Mouse (Mus musculus): ENCODE measurements around the gene Ocln.

Gene Ocln

DNA sequence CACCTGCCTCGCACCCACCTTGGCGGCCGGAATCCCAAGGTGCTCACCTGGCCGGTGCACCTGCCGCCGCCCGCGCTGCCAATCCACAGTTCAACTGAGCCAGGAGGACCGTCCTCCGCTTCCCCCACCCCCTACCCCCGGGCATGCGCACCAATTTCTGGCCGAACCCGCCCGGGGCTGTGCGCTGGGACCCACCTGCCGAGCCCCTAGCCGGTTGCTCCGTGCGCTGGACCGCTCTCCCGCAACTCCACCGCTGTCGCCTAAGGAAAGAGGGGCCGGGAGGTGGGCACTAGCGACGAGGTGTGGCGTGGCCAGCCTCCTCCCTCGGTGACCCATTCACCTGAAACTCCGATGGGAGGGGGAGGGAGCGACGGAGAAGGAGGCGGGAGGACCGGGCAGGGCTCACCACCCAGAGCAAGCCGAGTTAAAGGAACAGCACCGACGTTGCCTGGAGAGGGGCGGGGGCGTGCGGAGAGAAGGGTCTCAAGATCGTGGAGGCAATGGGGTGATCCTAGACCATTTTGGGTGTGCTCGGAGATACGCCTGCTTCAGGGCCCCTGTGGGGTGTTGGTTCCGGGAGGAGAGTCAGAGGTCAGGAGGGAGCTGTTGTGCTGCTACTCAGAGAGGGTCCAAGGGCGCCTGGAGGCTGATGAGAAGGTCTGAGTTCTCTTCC is at the start of gene Ocln:
TSS of gene Ocln (minus strand) at position 350 of the 673 bp plus-strand sequence.
- no peak for DNase-seq (ENCODE audit: low spot score in 2 of 2)

DNA sequence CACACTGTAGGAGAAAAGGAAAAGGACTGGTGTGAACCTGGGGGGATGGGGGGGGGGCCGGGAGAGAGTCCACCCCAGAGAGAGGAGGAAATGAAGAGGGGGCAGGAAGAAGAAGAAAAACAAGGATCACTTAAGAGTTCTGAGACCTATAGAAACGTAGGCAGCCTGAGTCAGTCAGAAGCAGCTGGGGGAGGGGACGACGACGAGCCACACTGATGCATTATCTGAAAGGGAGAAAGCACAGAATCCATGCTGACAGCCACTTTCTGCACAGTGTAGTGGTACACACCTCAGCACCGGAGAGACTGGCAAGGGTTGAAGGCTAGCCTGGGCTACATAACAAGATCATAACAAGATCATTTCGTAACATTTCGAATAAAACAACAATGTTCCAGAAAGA is 48.5 kb upstream of the Ocln start:
- DNase-seq (ENCODE audit: low spot score in 2 of 2) = no peak

DNA sequence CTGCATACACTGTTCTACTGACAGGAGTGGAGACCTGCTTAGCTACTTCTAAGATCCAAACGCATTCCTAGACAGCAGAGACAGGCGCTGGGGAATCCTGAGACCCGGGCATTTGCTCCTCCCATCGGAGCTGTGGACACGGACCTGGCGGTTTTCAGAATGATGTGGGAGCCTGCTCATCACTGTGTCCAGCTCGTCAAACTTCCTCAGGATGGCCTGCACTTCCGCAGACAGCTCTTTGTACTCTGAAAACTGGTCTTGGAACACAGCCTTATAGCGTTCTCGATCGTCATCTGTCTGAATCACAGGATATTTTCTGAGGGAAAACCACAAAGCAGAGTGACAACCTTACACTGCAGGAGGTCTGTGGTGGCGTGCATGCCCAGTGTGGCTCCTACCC is 47.8 kb upstream of the Ocln start:
- no peak for DNase-seq (ENCODE audit: low spot score in 2 of 2)

DNA sequence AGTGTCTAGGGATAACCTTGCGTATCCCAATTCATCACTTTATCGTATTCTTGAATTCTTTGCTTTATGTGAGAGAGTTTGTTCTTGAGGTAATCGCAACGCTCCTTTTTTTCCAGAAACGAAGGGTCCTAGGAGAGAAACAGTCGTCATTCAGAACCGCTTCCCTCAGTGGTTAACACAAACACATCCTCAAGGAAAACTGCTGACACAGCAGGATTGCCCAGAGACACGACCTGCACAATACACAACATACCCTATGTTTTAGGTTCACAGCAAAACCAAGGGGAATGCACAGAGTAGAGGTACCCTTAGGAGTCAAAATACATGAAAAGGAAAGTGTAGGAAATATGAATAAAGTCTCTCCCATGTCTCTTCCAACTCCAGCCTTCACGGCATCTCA is 44.8 kb upstream of the Ocln start:
- no peak for DNase-seq (ENCODE audit: low spot score in 2 of 2)

DNA sequence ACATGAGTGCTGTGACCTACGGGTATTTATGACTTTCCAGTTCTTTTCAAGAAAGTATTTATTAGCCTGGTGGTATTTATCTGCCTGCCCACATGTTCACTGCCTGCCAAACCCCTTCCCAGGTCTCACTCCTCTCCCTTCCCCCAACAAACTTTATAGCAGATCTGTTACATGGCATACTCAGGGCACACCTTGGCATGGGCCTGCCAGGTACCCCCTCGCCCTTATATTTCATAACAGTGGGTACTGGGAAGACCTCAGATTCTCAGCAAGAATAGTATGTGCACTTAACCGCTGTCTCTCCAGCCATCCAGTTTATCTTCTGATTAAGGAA is 43.0 kb upstream of the Ocln start:
- DNase-seq (ENCODE audit: low spot score in 2 of 2) = no peak

DNA sequence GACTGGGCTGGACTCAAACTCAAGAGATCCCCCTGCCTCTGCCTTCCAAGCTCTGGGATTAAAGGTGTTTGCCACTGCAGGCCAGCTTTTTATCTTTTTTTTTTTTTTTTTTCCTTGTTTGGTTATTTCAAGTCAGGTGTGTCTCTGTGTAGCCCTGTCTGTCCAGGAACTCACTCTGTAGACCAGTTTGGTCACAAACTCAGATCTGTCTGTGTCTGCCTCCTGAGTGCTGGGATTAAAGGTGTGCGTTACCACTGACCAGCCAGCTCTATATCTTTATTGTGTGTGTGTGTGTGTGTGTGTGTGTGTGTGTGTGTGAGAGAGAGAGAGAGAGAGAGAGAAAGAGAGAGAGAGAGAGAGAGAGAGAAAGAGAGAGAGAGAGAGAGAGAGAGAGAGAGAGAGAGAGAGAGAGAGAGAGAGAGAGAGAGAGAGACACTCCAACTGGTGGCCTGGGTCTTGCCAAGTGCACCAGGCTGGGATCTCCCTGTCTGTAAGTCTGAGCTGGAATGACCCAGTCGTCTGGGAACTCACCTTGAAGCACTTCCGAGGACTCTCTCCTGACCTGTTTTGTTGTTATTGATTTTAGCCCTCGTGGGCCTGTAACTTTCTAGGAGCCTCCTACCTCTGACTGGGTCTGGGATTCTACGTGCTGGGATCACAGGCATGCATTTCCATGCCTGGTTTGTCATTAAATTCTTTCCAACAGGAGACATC is 42.5 kb upstream of the Ocln start:
- DNase-seq (ENCODE audit: low spot score in 2 of 2) = no peak

DNA sequence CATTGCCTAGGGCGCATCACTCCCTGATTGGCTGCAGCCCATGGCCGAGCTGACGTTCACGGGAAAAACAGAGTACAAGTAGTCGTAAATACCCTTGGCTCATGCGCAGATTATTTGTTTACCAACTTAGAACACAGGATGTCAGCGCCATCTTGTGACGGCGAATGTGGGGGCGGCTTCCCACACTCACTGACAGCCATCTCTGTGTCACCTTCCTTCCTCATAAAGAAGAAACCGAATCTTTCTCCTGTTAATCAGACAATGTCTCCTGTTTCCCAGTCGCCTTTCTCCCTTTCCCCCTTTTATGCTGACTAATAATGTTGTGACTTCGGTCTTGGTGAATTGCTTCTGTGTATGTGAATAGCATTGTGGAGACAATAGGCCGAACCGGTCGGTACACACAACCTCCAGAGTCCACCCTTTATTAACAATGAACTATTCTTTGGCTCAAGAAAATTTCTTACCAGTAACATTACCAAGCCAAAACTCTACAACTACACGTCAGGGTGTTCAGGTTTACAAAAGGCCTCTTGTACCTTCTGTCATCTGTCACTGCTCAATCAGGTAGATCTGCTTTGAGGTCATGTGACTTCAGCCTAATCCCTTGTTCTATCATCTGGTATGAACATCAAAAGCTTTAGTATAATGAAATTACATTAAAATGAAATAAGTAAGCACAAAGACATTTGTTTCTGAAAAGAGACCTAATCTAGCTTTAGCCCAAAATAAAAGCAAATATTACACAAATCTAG is 41.7 kb upstream of the Ocln start:
- no peak for DNase-seq (ENCODE audit: low spot score in 2 of 2)

DNA sequence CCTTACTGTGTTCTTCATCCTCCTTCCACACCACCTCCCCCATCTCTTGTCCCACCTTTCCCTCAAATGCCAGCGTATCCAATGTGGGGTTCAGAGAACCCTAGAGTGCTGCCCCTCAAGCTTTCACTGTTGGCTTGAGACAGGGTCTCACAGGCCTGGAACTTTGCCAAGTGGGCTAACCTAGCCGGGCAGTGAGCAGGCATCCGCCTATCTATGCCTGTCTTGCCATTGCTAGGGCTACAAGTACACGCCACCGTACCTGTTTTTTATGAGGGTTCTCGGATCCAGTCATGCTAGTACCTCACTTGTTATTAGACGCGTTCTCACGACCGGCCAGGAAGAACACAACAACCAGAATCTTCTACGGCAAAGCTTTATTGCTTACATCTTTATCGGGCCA is 36.1 kb upstream of the Ocln start:
- DNase-seq (ENCODE audit: low spot score in 2 of 2) = no peak

DNA sequence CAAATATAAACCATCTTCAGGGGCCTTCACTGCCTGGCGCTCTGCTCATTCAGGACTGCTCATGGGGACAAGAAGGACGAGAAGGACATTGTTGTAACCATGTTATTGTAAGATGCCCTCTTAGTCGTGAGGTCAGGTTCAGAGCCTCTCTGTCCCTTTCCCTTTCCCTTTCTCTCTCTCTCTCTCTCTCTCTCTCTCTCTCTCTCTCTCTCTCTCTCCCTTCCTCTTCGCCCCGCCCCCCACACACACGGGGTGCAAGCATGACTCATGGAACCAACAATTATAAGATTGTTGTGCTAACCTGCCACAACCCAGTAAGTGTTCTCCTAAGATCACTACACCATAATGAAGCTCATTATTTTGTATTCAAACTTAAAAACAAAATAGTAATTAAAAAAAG is 29.6 kb upstream of the Ocln start:
- no peak for DNase-seq (ENCODE audit: low spot score in 2 of 2)

DNA sequence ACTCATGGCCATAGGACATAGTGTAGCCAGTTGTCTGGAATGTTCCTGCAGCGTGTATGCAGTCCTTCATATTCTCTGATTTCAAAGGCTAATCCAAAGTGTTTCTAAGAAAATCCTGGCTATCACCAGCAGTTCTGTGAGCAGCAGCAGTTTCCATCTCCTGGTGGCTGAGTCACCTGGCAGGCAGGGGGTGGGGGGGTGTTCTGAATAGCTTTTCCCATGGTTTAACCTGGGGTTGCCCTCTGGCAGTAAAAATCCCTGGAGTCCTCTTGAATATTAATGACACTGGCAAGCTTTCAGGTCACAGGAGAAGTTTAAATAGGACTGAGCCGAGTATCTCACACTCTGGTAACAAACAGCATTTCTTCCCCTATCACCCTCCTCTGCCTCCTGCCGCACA is 29.2 kb upstream of the Ocln start:
- DNase-seq (ENCODE audit: low spot score in 2 of 2) = no peak

DNA sequence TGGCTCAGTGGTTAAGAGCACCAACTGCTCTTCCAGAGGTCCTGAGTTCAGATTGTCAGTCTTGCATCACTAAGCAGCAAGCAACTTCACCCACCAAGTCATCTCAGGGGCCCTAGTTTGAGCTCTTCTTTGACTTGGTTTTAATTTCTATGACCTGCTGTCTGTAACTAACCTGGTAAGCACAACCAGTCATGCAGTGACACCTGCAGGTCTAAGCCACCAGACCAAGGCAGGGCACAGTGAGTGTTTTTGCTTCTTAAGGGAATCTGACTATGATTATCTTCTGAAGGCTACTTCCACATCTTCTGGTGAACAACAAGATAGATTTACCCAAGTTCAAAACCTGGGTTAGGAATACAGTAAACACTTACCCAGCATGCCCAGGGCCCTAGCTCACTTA is 27.4 kb upstream of the Ocln start:
- DNase-seq (ENCODE audit: low spot score in 2 of 2) = no peak

DNA sequence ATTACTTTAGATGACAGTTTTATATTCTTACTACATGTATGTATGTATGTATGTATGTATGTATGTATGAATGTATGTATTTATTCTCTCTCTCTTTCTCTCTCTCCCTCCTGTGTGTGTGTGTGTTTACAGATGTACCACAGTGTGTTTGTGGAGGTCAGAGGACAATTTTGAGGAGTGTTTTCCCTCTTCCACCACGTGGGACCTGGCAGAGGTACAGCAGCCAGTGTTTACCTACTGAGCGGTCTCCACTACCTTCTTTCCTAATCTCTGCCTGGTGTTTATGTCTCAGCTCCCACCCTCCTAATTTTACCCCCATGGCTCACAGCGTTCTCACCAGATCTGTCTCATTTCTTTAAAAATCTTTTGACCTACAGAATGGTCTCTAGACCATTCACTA is 26.7 kb upstream of the Ocln start:
- DNase-seq (ENCODE audit: low spot score in 2 of 2) = no peak

DNA sequence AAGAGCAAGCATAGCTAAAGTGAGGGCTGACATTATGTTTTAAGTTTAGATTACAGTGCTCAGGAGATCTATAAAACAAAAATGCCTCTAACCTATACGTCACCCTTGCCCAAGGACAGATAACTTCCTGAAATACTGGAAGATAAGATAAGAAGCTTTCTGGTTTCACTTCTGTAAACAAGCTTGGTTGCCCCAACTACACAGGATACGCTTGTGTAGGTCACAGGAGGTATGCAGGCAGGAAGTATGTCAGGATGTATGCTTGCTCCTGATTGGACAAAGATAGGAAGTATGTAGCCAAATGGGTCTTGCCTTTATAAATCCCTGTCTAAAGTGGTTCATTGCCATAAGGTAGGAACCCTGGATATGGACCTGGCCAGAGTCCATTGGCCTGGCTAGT is 23.4 kb upstream of the Ocln start:
- DNase-seq (ENCODE audit: low spot score in 2 of 2) = no peak

DNA sequence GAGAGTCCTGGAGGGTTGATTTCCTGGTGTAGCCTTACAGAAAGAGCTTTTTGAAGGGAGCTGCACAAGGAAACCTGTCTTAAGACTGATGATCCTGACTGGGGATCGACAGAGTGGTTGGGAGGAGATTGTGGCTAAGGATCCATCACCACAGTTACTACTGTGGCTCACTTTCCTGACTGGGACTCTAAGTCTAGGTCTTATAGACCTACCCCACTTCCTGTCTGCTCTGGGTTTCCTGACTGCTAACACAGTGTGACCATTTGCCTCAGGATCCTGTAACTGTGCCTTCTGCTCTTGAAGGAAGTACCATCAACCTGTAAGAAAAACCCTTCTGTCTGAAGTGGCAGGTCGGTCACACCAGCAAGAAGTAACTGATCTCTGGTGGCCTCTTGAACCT is 18.2 kb upstream of the Ocln start:
- DNase-seq (ENCODE audit: low spot score in 2 of 2) = no peak

DNA sequence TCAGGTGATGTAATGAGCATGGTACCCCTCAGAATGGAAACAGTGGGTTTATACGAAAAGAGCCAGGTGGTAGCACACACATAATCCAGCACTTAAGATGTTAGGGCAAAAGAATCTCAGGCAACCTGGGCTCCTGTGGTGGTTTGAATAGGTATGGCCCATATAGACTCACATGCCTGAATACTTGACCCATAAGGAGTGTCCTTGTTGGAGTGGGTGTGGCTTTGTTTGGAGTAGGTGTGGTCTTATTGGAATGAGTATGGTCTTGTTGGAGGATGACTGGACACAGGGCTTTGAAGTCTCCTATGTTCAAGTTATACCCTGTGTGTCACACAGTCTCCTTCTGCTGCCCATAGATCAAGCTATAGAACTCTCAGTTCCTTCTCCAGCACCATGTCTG is 15.8 kb upstream of the Ocln start:
- no peak for DNase-seq (ENCODE audit: low spot score in 2 of 2)

DNA sequence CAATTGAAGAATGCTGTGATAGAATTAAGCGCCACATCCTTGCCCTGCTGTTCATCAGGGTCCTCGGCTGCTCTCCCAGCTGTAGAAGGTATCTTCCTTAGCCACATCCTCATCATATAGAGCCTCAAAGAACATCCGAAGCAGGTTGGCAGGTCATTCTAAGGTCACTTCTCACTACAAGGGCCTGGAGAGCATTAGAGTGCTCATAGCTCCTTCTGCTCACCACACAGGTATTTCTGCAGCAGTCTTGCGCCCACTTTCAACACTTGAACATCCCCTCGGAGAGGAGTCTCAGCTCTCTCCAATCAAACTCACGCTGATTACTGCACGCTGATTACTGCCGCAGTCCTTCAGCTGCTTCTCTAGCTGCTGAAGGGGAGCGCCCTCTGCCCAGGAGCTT is 6.9 kb upstream of the Ocln start:
- DNase-seq (ENCODE audit: low spot score in 2 of 2) = no peak

DNA sequence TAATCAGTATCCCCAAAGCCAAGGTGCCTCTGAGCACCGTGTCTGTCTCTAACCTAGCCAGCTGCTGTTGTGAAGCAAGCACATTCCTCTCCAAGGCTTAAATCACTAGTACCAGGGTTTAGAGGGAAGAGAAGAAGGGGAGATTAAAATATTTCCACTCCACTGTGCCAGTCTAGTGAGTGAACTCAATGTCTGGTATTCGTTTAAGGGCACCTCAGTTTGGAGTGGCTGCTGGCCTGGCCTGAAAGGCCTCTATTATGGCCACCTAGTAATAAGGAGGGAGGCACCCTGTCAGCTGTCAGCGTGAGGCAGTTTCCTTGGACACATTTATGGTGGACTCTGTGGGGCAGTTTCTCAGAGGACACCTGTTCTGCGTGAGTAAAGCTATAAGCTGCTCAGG is 4.5 kb upstream of the Ocln start:
- DNase-seq (ENCODE audit: low spot score in 2 of 2) = no peak

DNA sequence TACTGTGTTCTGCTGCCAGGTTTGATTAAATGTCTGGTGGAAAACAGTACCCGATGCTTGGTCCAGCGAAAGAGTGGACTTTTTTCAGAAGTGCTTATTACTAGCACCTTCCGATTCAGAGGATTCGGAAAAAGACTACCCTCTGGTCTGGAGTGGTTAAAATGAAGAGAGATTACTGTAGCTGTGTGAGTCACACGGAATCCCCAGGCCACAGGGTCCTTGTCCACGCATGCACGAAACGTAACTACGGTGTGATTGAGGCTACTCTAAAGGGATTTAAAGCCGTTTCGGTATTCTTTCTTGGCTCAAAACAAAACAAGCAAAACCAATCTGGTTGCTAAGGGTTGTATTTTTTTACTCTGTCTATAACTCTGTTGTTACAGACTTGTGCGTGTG is 522 bp upstream of the Ocln start:
- DNase-seq (ENCODE audit: low spot score in 2 of 2) = no peak

DNA sequence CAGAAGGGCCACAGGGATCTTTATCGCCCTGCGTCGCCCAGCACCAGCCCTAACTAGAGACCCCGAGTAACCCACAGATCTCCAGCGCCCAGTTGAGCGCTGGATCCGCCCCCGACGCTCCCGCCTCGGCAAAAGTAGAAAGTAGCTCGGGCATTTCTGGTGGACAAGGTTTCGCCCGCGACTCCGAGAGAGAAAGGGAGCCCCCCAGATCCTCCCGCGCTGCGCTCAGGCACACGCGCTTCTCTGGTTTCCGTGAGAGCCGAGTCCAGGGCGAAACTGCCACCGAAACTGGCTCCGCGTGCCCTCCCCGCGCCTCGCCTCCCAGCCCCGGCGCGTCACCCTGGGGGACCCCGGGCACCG is 529 bp downstream of the Ocln start:
- DNase-seq (ENCODE audit: low spot score in 2 of 2) = no peak

DNA sequence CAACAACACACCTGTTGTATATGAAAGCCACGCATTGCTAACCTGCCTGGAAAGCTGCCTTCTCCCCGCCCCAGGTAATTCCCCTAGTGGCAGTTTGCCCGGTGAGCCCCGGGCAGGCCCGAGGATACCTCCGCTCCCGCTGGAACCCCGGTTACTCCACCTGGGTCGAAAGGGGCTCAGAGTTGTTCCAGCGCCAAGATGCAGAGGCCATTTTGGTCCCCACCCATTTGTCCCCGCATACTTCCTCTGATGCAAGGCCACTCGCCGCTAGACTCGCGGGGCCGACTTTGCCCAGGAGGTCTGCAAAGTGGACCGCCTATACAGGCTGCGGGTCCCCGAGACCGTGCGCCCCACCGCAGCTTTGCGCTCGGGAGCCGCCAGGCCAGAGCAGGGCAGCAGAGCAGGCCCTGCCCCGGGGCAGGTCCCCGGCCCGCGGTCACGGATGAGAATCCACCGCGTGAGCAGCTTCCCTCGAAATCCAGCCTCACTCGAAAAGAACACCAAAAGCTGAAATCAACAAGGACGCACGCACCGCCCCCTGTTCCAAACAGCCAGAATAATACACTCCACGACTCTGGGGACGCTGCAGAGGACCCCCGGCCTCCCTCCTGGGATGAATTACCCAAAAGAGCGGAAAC is 1.0 kb downstream of the Ocln start:
- no peak for DNase-seq (ENCODE audit: low spot score in 2 of 2)

DNA sequence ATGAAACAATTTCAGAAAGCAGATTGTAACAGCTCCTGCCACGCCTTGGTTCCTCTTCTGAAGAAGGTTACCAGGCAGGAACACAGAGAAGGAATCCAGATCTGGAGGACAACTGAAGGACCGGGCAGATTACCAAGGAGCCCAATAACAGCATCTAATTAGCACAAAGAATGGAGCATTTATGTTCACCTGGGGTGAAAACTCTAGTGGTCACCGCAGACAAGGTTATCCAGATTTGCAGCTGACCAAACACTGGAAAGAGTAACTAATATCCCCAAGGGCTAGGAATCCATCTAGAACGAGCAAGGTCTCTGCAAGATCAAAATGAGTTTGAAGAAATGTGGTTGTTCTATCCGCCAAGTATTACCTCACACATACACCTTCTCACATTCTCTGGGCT is 5.2 kb downstream of the Ocln start:
- DNase-seq (ENCODE audit: low spot score in 2 of 2) = no peak

DNA sequence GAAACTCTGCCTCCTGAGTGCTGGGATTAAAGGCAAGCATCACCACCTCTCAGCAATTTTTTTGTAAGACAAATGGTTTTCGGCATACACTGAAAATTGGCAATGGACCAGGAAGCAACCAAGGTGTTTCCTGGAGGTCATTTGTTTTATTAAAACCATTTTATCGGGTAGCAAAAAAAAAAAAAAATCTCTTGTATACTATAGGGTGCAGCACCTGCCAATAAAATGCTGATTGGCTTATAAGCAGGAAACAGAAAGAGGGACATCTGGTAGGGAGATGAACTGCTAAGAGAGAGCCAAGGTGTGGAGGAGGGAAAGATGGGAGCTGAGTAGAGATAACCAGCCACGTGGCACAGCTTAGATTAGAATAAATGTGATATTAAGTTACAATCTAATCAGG is 7.0 kb downstream of the Ocln start:
- DNase-seq (ENCODE audit: low spot score in 2 of 2) = no peak

DNA sequence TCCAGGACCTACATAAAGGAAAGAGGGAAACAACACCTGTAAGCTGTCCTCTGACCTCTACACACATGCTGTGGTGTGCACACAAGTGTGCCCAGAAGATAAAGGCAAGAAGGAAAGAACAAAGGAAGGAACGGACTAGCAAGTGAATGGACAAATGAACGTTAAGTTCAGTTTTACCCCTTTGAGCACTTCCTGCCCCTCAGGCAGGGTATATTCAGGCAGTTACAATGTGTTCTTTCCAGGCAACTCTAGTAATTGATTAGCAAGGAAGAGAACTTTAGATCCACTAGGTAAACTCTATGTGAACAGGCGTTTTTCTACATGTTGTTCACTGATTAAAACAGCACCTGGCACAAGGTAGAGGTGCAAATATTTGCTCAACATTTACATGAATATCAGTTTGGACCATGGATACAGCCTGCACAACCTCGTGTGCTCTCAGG is 8.3 kb downstream of the Ocln start:
- no peak for DNase-seq (ENCODE audit: low spot score in 2 of 2)

All from spleen, postnatal 4 days (tissue).